29 mouse cellular contexts compared by ENCODE assay signal in the genomic region with DNA sequence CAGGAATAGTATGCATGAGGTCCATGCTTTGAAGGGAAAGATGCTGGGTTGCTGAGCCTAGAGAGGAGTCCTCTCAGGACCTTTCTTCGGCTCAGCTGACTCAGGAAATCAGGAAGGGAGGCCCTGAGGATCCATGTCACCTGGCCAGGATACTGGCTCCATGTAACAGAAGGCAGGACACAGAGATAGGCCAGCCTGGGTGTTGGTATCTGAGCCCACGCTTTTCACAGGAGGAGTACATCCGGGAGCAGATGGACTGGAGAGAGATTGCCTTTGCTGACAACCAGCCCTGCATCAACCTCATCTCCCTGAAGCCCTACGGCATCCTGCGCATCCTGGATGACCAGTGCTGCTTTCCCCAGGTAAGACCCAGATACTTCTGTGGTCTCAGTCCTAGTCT. TPM values are rescaled to one million over a fixed set of nuclear protein-coding genes. Genes with fewer than 3 reads are reported as not detected.
DNase-seq lines count a peak whose midpoint lies in the region; ATAC-seq and TF ChIP-seq lines count a peak whose summit lies in the region.
"Had no signal": no experiment of that assay in that cellular context is flagged by ENCODE, and none has a peak within 500 bp of the region (broad histone marks: within the 10 kb centered on the region; RNA-seq: fewer than 3 reads in every experiment).

No protein-coding gene starts in this region.

- no peaks in the 10 kb centered on the region for H3K36me3 ChIP-seq in stomach, postnatal 0 days (ENCODE audit: control insufficient read depth, insufficient read depth, low read length)
- H3K36me3 ChIP-seq: embryonic facial prominence, embryonic 10.5 days; embryonic facial prominence, embryonic 13.5 days; forebrain, embryonic 12.5 days; forebrain, embryonic 15.5 days; G1E; heart, embryonic 10.5 days; heart, embryonic 13.5 days had no signal

- H3K9me3 ChIP-seq in stomach, postnatal 0 days (ENCODE audit: control insufficient read depth, low read length), result no peaks in the 10 kb centered on the region
- H3K9me3 ChIP-seq: embryonic facial prominence, embryonic 10.5 days; embryonic facial prominence, embryonic 13.5 days; forebrain, embryonic 12.5 days; forebrain, embryonic 15.5 days; G1E; heart, embryonic 10.5 days; heart, embryonic 13.5 days had no signal

- 79% methylated on average over 5 of the region's 5 CpGs for WGBS in stomach, postnatal 0 days

- H3K4me3 ChIP-seq in stomach, postnatal 0 days (ENCODE audit: low read depth, low read length), result no peak overlapping the region
- H3K4me3 ChIP-seq: embryonic facial prominence, embryonic 10.5 days; embryonic facial prominence, embryonic 13.5 days; erythroblast, embryonic 14.5 days; forebrain, embryonic 12.5 days; forebrain, embryonic 15.5 days; heart, adult 2 months; heart, embryonic 10.5 days; heart, embryonic 13.5 days had no signal

- H3K4me1 ChIP-seq in stomach, postnatal 0 days (replicated peaks; ENCODE audit: control insufficient read depth, insufficient read depth), result no peaks in the 10 kb centered on the region
- H3K4me1 ChIP-seq: embryonic facial prominence, embryonic 10.5 days; embryonic facial prominence, embryonic 13.5 days; forebrain, embryonic 12.5 days; forebrain, embryonic 15.5 days; heart, embryonic 10.5 days; heart, embryonic 13.5 days had no signal

- ATAC-seq in cerebellum, adult (ENCODE audit: insufficient number of reproducible peaks, low FRiP score, low TSS enrichment), result no peak; the same call in 1 of the 2 replicates
- ATAC-seq in stomach, postnatal 0 days (ENCODE audit: low FRiP score, low TSS enrichment), result no peak
- ATAC-seq: forebrain, embryonic 15.5 days; hindbrain, postnatal 0 days; inflammation-experienced regulatory T-cells, adult 6 months; intestine, embryonic 16.5 days; Patski had no signal

- no peak for TF ChIP-seq EP300 in stomach, postnatal 0 days (optimal IDR thresholded peaks at IDR 0.05)

- TF ChIP-seq CTCF in stomach, postnatal 0 days (IDR thresholded peaks at IDR 0.05; ENCODE audit: low read depth), result no peak

- no peaks in the 10 kb centered on the region for H3K27me3 ChIP-seq in stomach, postnatal 0 days (ENCODE audit: control insufficient read depth, insufficient read depth, low read length)
- H3K27me3 ChIP-seq: embryonic facial prominence, embryonic 13.5 days; forebrain, embryonic 15.5 days had no signal

- peak; percentile 59 for DNase-seq in cerebellum, adult 11-12 months
- DNase-seq in cerebellum, adult 9-10 months, result peak; percentile 48
- DNase-seq in cerebellum, postnatal 4 days (ENCODE audit: low spot score in 2 of 2), result no peak
- peak; percentile 13 to 24 for DNase-seq in cerebellum, postnatal 36 days
- DNase-seq in stomach, postnatal 0 days (ENCODE audit: low spot score), result no peak
- DNase-seq: adrenal gland, postnatal 10 days; adrenal gland, postnatal 36 days; B cell, adult 2 months; embryo, embryonic 11 days; gastrocnemius, postnatal 25 days; heart, adult 2 months; heart, postnatal 14 days; heart, postnatal 4 days; kidney, adult 18-20 months; kidney, adult 9 months had no signal

- no peak overlapping the region for H3K27ac ChIP-seq in stomach, postnatal 0 days (replicated peaks)
- H3K27ac ChIP-seq: embryonic facial prominence, embryonic 10.5 days; embryonic facial prominence, embryonic 13.5 days; forebrain, embryonic 12.5 days; forebrain, embryonic 15.5 days; heart, adult 2 months; heart, embryonic 10.5 days; heart, embryonic 13.5 days; hindbrain, embryonic 14.5 days; hindbrain, postnatal 0 days had no signal

- H3K9ac ChIP-seq in stomach, postnatal 0 days (ENCODE audit: low read length), result no peak overlapping the region
- H3K9ac ChIP-seq: embryonic facial prominence, embryonic 13.5 days; forebrain, embryonic 12.5 days; forebrain, embryonic 15.5 days; heart, embryonic 13.5 days; hindbrain, embryonic 14.5 days had no signal

- no peak overlapping the region for H3K4me2 ChIP-seq in stomach, postnatal 0 days (replicated peaks; ENCODE audit: low read depth)
- H3K4me2 ChIP-seq: embryonic facial prominence, embryonic 13.5 days; forebrain, embryonic 12.5 days; forebrain, embryonic 15.5 days; heart, embryonic 13.5 days; hindbrain, embryonic 14.5 days had no signal

RNA-seq across cellular contexts. Expression of a gene that starts 23.6 kb away (rescaled TPM):
- 0.02 and 0.08 TPM in 2 replicates for polyA plus RNA-seq in stomach, postnatal 0 days (2015; fragmentation: Nextera tagmentation; extraction: Ambion mirVana)
- polyA plus RNA-seq: forebrain, embryonic 15.5 days had no signal

RNA-seq across cellular contexts. Expression of a gene that starts 38.3 kb away (rescaled TPM):
- 47.2 and 50.2 TPM in 2 replicates for polyA plus RNA-seq in stomach, postnatal 0 days (2015; fragmentation: Nextera tagmentation; extraction: Ambion mirVana)

RNA-seq across cellular contexts. Expression of a gene that starts 43.5 kb away (rescaled TPM):
- polyA plus RNA-seq in stomach, postnatal 0 days (2015; fragmentation: Nextera tagmentation; extraction: Ambion mirVana), result 25.7 and 26.3 TPM in 2 replicates

Comparison
In these comparisons a context has a peak if more than half of its experiments do, and no peak if none do; other contexts are left out.
1. DNase-seq: peak in cerebellum, adult 11-12 months (single experiment), cerebellum, adult 9-10 months (single experiment) and cerebellum, postnatal 36 days (2 of 2); none in cerebellum, postnatal 4 days (0 of 2) and stomach, postnatal 0 days (single experiment).